Mouse (Mus musculus) kidney, postnatal 4 days (tissue): Measurements from ENCODE around the gene BC028528.
"Not testable (repeated sequence)": the region's sequence is repeated elsewhere in the genome, so short reads cannot be mapped to it uniquely, and the experiment has no call there.

ENCODE experiments used
- DNase-seq, 2 experiments: peaks; one replicate each; pipeline ENCODE4 v3.0.0; 2021; ENCODE audit warnings: mixed read lengths in 2 of 2

The BC028528 gene

DNA sequence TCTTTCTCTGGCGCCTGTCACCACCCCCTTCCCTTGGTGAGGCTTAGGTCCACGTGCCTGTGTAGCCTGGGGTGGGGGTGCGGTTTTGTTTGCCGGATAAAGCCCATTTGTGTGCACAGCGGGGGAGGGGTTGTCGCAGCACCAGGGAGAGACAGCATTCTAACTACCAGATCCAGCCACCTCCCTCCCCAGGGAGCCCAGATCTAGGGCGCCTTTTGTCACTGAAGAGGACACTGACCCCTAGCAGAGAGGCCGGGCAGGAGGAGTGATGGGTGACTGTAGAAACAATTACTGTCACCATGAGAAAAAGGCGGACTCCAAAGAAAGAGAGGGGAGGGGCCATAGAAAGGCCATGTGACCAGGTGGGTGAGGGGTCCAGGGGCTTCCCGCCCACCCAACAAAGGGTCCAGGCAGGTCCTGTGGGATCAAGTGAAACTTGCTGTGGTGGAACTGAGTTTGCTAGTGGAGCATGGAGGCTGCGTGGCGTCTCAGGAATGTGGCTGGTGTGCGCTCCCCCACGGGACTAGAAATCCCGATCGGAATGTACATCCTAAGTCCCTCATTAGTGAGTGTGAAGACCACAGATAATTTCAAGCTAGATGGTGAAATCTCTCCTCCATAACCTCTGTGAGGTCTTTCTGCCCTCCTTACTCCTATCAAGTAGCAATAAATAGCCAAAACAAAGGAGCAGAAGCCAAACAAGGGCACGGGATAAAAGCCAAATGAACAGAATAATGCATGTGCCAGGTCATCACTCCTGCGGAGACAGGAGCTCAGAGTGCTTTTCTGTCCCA, 13.5 kb upstream of the BC028528 start:
- peak; percentile 49 to 65 for DNase-seq

DNA sequence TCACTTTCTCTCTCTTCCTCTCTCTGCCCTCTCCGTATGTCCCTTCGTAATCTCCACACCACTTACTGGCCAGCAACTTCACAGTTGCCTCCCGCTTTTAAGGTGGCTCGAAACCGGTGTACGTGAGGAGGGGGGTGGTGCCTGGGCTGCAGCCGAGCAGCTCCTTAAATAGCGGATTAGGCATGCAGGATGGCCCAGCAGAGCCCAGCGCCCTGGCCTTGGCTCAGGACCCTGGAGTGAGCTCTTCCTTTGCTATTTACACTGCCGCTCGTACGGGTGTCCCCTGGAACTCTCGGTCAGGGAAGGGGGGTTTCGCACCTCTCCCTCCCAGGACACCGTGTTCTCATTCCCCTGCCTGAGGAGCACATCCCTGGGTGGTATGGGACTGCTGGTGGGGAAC, 12.8 kb upstream of the BC028528 start, which contains the start of gene Car14:
Gene Car14 (minus strand): TSS at position 124 of the 400 bp plus-strand sequence.
- peak; percentile 41 to 51 for DNase-seq

DNA sequence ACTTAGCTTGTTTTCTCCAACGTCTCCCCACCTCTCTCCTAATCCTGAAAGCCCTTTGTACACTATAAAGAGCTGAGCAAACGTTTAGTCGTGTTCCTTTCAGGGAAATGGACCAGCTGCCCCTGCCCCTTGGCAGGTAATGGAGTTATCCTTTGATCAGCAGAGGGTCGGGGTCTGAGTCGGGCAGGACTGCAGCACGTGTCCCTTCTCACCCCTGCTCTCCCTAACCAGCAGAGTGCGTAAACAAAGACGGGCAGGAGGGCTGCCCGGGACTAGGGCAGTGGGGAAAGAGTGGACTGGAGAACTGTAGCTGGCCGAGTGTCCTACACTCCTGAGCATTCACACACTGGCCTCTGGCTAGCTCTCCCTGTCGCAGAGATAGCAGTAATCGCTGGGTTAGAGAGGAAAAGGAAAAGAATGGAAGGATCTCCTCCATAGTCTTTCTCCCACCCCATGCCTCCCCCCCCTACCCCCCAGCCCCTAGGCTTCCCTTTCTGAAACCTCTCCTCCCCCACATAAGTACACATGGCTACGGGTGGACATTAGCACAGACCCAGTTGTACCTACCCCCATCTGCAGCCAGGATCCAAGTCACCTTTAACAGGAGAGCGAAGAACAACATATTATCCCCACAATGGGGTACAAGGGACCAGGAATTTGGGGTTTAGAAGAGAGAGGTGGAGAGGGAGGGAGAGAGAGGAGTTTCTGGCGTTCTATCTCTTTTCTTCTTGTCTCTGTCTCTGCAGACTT, 12.1 kb upstream of the BC028528 start:
- peak in 1 of 2 experiments; percentile 51 for DNase-seq

DNA sequence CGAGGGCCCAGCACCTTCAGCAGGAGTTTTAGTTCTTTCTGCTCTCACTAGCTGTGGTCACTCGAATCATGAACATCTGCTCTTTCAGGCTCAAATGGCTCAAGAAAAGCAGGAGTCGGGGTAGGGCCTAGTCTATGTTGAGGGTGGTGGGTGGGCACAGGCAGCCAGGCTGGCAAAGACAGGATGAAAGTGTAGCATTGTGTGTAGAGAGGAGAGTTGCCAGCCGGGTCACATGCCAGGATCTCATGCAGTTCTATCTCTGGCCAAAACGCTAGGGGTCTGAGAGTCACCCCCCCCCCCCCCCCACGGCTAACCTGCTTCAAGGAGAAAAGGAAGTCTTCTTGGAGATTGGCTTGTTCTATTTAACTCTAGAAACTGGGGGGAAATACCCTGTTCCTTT, 10.8 kb upstream of the BC028528 start:
- DNase-seq = no peak

DNA sequence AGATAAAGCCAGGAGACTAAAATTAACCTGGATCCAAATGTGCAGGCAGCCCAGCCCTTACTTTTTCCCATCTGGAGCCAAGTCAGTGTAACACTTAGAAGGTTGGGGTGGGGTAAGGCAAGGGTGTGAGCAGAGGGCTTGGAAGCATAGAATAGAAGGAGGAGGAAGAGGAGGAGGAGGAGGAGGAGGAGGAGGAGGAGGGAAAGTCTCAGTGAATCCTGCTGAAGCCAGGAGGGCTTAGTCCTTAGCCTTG, 10.5 kb upstream of the BC028528 start:
- no peak for DNase-seq

DNA sequence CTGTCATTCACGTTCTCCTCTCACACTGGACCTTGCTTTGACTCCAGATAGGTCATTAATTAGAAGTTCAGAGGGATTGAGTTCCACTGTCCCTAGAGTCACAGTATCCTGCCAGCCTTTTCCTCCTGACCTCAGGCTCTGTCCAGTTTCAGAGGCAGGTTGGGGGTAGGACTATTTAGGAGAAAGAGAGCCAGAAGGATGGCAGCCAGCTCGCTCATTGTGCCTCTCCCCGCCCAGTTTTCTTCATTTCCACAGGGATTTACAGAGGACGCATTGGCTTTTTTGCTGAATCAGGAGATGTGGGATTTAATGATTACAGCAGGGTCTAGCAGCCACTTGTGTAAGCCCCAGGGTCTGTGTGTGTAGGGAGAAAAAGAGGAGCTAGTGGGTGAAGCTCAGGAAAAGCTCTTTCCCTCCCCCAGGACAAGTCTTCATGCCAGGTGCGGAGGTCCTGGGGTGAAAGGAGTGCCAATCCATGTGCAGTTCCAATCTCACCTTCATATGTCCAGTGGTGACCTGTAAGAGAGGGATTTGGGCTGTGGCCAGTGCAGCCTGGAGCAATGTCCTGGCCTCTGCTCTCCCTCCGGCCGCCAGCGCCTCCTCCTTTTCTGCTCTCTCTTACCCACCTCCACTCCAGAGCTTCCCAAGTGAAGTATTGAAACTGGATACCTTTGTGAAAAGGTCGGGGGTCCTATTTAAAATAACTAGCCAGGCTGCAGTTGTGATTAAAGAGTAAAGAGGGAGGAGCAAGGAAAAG, 10.0 kb upstream of the BC028528 start:
- DNase-seq = peak in 1 of 2 experiments; percentile 55

DNA sequence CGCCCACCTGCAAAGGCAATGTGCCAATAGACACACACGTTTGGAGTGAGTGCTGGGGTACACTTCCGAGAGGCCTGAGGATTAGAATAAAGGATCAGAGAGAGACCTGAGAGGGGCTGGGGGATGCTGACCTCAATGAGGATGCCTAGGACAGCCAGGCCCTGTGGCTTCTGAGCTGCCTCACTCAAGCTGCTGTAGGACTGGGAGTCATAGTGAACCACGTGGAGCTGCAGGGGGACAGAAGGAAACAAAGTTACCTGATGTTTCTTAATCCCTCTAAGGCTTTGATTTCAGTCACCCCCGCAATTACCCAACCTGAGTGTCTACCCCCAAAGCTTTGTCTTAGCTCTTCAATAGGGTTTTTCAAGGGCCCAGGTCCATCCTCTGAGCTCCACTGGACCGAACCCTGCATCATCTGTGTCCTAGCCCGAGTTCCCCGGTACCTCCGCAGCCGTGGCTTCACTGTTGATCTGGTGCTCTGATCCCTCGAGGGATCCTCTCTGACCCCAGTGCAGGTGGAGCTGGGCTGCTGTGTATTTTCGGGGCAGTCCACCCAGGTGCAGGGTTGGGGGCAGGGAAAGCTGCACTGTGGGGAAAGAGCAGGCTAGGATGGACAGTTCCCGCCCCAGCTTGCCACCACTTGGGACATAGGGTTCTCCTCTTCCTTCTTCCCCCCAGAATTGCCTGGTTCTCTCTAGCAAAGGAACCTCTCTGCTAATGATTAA, 8.2 kb upstream of the BC028528 start:
- DNase-seq = no peak

DNA sequence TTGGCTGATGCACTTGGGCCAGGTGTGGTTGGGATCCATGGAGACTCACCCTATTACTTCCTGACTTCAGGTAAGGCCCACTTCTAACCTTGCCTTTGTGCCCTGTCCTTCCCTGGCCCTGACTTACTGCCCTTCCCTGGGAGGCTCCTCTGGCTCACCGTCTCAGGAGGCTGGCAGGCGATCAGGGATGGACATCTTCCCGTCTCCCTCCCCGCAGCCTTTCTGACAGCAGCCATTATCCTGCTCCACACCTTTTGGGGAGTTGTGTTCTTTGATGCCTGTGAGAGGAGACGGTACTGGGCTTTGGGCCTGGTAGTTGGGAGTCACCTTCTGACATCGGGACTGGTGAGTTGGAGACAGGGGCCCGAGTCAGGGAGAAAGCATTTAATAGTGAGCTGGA, 3.7 kb upstream of the BC028528 start:
- not testable (repeated sequence) for DNase-seq

DNA sequence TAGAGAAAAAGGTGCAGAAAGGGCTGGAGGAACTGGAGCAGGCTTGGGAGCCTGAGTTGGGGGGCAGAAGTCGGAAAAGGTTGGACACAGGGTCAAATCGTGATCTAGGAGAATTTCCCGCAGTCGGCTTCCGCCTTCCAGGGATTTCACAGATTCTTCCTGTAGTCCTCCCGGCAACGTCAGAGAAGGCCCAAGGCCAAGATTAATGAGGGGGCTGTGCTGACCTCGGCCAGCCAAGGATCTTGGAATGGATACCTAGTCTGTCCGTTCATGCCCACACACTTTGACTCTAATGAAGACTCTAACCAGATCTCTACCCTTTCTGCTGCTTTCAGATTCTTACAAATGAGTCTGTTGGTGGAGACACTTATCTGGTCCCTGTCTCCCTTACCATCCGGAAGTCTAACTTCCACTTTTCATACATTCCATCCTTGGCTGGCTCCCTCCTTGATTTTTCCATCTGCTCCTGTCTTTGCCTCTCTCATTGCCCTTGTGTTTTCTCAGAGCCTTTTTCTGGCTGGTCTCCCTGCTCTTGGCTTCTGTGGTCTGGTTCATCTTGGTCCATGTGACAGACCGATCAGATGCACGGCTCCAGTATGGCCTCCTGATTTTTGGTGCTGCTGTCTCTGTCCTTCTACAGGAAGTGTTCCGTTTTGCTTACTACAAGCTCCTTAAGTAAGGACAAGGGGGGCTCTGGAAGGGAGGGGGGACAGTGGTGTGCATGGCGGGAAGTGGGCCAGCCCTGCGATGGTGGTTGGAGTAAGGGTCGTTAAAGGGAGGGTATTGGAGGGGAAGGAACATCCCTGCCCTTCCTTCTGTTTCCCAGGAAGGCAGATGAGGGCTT, 2.7 kb upstream of the BC028528 start:
- DNase-seq = peak; percentile 77 to 84

DNA sequence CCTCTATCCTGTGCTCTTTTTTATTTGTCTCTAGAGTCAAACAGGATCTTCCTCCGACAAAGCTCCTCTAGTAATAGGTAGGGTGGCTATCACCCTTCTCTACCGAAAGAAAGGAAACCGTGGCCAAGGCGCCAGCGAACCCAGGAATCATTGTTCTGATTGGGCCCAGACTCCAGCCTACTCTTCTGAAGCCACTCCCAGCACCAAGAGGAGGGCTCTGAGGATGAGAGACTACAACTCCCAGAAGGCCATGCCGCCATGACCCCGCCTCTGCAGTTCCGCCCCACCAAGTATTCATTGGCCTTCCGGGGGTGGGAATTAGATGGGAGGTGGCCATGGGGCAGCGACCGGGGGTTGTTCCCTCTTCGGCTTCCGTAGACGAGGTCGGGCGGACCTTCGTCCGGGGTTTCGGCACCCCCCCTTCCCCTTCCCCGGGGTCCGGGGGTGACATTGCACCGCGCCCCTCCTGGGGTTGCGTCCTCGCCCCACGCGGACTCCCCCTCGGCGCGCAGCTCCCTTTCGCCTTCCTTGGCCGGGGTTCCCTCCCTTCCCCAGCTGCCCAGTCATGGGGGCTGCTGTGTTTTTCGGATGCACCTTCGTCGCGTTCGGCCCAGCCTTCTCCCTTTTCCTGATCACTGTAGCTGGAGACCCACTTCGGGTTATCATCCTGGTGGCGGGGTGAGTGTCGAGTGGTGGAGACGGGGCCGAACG, 2.0 kb upstream of the BC028528 start, which contains the start of gene Aph1a:
Gene Aph1a (plus strand): TSS at position 364 of the 711 bp plus-strand sequence.
- DNase-seq = peak; percentile 95 to 97

DNA sequence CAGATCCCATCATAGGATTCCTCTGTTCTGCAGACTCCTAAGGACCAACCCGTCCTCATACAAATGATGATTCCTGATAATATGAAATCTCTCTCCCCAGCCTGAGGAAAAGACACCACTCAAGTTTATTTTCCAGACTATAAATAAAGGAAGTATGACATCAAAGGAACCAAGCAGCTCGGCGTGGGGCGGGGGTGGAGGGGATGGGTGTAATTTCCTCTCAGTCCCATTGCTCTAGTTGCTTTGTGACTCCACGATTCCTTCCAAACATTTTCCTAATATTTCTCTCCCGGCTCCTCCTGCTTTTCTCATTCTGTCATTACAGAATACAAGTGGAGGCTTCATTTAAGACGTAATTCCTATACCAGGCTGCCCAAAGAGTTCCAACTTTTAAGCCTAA, 1.3 kb upstream of the BC028528 start:
- peak; percentile 42 to 59 for DNase-seq

DNA sequence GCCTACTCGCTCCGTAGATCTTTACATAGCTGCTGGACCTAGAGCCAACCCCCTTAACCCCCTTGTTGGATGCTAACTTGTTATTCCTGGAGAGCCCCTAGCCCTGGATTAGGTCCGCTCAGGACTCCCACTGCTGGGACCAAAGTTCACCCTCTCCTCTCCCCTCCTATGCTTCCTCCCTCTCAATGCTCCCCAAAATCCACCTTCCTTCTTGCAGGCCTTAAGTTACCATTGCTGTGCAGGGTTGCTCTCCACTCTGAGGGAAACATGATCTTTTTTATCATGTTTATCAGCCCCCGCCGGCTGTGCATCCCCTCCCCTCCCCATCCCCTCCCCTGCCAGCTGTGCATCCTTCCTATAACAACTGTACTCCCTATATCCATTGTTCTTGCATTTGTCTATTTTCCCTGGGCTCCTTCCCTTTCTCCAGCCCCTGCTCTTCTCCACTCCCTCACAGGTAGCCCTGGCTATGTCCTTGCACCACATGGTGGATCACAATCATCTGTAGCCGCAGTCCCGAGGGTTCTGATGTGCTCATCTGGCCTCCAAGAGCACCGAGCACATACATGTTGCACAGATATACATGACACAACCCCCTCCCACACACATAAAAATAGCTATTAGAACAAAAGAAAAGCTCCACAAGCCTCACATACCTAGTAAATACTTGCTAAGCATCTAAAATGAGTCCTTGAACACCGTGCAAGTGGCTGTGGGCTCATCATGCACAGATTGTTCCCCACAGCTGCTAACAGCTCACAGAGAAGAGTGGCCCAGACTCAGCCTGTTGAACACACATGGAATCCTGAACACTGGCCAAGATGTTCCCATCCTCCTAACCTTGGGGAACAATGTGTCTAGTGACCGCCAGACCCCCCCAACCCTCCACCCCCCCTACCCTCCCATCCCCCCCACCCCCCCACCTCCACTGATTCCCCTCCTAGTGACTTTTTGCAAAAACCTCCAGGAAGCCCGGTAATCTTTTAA, 554 bp upstream of the BC028528 start:
- DNase-seq = no peak

DNA sequence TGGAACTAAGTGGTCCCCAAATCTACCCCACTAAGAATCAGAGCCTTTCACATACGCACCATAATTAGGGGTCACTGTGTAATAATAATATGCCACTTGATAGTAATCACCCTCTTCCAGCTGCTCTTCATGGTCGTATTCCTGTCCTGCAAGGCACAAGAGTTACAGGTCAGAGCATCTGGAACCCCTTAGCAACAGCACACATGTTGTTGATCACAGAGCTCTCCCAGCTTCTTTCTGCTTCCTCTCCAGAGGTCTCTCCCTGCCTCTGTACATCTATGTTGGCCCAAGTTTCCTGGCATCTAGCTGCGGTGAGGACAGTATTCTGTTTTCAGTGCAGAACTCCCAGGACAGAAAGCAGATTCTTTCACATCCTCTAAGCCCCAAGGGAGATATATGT, 2.1 kb downstream of the BC028528 start:
- DNase-seq = no peak

DNA sequence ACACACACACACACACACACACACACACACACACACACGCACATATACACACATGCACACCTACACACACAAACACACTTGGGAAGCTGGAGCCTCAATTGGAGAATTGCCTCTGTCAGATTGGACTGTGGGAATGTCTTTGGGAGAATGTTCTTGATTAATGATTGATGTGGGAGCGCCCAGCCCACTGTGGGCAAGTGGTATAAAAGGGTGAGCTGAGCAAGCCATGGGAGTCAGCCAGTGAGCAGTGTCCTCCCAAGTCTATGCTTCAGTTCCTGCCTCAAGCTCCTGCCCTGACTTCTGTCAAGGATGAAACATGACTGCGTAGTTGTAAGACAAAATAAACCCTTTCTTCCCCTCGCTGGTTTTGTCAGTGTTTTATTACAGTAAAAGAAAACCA, 4.2 kb downstream of the BC028528 start:
- peak; percentile 51 to 62 for DNase-seq

DNA sequence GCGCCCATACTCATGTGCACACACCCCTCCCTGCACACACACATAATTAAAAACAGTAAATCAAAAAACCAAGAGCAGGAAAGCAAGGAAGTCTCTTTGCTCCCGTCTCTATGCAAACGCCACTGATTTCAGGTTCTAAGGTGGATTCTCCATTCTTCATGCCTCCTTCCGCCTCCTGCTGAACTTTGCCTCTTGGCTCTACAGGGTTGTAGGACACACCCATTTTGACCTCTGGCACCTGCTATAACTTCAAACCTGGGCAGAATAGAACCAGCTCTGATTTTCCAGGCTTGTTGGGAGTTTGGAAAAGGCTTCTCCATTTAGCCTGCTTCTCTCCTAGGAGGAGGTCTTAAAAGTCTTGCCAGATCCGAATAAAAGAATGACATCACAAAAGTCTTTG, 7.4 kb downstream of the BC028528 start:
- no peak for DNase-seq

DNA sequence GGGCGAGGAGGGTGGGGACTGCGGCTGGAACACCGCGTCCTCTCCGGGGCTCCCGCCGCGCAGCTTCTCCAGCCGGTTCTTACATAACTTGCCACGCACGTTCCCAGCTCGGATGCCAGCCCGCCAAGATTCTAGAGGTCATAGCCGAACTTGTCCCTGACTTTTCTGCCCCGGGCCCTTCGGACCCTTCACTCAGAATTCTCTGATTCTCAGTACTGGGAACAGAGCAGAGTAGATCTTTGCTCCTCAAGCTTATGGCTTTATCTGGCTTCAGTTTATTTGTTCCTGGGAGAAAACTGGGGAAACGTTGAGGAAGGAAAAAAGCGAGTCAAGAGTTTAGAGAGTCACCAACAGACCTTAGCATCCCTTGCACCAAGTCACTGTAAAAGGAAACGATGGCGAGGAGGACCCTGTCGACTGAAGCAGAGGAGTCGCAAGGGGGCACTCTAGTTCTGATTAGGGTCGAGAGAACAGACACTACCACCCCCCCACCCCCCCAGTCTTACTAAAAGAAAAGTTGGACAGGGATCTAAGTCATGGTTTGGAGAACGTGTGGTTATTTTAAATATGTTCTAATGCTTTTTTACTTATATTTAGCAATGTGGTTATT, 8.9 kb downstream of the BC028528 start:
- peak; percentile 86 to 91 for DNase-seq

DNA sequence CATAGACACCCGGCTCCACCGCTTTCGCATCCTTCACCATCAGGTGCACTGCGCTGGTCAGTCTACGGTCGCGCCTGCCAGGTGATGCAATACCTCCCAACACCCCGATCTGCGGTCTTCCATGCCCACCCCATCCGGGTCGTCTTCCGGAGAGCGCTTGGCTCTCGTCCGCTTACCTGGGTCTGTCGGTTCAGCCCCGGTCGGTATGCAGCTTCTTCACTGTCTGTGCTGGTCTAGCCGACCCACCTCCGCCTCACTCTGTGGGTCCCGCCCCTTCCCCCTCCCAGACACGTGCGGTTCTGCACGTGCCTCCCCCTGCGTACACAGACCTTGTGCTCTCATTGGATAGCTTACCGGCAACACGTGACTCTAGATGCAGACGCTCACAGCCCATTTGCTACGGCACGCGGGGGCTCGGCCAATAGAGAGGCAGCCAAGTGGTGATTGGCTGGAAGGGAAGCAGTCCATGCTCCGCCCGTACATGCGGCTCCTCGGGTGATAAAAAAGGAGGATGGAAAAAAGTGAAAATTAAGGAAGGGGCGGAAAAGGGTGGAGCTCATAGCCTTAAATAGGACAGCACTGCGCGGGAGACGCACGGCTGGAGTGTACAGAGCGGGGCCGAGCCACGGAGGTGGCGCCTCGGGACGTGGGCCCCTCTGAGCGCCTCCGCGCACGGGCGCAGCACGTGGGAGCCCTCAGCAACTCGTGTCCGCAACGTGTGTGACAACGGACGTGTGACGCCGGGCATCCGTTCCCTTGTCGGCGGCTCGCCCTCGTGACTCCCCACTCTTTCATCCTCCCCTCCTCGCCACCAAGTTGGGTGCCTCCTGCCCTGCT, 9.6 kb downstream of the BC028528 start, which contains the start of gene Ciart:
Gene Ciart (minus strand): TSS at position 273 of the 837 bp plus-strand sequence.
- peak; percentile 93 to 96 for DNase-seq

DNA sequence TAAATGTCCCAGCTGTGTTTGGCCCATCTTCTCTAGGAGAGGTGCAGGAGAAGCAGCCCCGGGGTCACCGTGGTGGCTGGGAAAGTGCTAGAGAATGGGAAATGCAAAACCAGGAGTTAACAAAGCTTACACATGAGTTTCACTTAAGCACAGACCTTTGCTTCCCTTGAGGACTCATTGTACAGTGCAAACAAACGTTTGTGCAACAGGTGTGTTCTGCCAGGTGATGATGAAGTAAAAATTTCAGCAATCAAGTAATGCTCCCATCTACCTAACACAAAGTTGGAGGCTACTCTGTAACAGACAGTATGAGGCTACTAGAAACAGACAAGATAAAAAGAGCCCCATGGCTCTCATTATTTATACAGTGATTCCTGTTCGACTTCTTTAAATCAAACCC, 12.7 kb downstream of the BC028528 start:
- DNase-seq = no peak
